Mouse (Mus musculus) heart, adult 9 months (tissue): Measurements from ENCODE around the gene Ppm1h.

ENCODE experiments used
- DNase-seq, 2 experiments: peaks; one replicate each; pipeline ENCODE4 v3.0.0; 2022; ENCODE audit warnings: low spot score in 2 of 2

The Ppm1h gene

DNA sequence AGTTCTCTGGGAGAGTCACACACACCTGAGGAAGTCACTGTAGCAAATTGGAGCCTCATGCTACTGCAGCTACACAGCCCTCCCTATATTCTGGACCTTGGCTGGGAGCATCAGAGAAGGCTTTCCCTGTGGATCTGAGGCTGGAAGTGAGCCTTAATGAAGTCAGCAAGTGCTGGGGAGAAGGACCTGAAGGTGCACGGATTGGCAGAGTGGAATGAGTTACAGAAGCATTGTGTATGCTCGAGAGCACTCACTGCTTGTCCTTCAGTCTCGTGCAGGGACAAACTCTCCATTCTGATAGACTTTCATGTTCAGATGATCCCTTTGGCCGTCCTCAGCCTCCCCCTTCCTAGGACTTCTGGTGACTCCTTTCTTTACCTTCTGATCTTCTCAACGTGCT is 26.3 kb downstream of the Ppm1h start:
- no peak for DNase-seq

DNA sequence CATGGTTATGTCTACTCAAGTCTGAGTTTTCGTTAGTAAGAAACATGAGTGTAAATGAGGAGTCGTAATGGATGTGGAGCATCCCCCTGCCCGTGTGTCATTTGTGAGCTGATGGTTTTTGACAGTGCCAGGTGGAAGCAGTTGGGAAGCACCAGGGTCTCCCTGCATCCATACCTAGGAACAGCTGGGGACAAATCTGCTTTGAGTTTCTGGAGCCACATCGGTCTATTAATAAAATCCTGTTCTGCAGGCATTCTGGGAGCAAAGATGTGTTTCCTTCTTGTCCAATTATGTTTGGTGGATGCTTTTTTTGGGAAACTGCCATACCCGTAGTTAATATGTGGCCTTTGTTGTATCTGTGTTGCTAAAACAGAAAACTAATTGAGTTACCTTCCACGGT is 26.9 kb downstream of the Ppm1h start:
- DNase-seq = no peak

- DNase-seq = no peak
Observed at GRCm38 (mm10) chr10:122711381-122711811, 32.8 kb downstream of the Ppm1h start.

GRCm38 (mm10) chr10:122712307-122712706 is 33.7 kb downstream of the Ppm1h start:
- DNase-seq = no peak

GRCm38 (mm10) chr10:122715856-122716255 is 37.3 kb downstream of the Ppm1h start:
- no peak for DNase-seq

GRCm38 (mm10) chr10:122716286-122716685 is 37.7 kb downstream of the Ppm1h start:
- DNase-seq = no peak

DNA sequence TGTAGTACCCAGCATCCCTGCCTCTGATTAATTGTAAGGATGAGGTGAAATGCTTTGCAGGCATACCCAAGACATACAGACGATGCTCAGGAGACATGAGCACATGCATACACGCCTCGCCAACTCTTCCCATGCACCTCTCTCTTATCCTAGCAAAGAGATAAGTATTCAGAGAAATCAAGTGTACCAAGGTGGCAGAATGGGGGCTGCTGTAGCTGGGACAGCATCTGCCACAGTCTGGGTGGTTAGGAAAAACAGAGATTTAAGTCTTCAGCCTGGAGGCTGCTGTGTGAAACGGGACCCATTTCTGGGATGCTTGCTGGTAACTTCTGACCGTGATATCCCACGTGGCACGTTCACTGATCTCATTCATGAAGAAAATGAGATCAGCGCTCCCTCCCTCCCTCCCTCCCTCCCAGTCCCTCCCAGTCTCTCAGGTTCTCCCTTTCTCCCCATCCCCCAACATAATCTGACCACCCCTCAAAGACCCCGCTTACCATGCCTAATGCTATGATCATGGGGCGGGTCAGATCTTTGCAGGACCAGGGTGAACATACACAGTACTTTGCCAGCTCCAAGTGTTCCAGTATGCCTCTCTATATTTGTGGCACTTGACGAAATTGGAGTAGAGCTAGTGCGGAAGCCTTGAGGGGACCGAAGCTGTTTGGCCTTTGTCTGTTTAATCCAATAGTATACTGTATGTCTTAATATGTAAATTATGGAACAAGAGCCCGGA is 38.3 kb downstream of the Ppm1h start:
- no peak for DNase-seq

DNA sequence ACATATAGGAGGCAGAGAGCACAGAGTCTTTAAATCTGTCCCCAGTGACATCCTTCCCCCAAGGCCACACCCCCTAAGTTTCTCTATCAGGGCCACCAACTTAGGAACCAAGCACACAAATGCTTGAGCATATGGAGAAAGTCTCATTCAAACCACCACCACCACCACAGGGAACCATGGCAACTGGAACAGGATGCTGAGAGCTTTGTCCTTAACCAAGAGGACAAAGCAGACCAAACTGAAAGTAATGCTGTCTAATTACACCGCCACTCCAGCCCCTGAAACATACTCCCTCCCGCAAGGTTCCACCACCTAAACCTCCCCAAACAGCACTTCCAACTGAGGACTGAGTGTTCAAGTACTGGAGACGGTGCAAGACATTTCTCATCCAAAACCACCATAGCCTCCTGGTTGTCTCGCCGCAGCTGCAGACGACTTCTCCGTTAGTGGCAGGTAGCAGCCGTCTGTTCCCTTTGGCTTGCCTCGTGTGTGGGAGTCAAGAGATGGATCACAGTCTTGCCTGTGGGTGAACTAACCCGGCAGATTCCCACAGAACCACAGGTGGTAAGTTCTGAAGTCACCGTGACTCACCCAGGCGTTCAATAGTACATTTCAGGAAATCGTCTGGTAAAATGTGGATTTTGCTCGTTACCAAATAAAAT is 39.3 kb downstream of the Ppm1h start:
- no peak for DNase-seq

DNA sequence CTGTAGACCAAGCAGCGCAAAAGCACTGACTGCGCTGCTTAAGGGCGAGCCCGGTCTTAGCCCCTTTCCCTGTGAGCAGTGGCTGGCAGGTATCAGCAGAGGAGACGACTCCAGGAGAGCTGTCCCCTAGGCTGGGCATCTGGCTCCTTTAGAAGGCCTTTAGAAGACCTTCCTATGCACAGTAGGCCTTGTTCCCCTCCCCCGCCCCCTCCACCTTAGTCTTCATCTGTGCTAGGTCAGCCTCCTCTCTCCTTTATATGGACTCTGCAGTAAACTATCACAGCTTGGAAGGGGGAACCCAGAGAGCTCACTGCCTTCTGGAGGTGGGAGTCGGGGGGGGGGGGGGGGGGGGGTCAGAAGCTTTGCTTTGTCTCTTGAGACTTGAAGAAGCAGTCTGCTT is 40.4 kb downstream of the Ppm1h start:
- DNase-seq = no peak

GRCm38 (mm10) chr10:122722111-122722510 is 43.5 kb downstream of the Ppm1h start:
- no peak for DNase-seq

DNA sequence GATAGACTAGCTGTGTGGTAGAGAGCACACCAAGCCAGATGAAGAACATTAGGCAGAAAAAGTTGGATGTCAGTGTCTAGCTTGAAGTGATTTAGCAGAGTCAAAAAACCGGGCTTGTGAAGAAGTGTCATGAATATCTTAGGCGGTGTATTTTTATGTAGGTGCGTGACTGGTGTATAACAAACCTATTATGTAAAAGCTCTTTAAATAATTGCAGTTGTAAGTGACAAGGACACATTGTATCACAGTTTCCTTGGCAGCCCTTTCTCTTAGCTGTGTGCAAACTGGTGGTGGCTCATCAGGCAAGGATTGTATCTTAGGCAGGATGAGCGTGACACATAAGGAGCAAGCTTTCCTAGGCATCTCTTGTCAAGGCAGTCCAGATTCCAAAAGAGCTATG is 46.1 kb downstream of the Ppm1h start:
- DNase-seq = peak in 1 of 2 experiments; percentile 5

- no peak for DNase-seq
Observed at GRCm38 (mm10) chr10:122727228-122727627, 48.7 kb downstream of the Ppm1h start.

DNA sequence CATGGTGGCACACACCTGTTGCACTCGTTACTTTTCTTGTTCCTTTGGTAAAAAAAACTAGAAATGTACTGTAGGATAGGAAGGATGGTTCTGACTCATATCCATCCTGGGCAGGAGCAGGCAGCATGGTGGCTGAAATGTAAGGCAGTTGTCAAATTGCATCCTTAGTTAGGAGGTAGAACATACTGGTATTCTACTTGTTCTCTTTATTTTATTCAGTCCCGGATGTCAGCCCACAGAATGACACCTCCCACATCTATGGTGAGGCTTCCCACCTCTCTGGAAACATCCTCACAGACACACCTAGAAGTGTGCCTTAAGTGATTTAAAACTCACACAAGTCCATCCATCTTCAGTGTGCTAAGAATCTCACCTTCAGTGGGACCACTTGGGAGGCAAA is 49.6 kb downstream of the Ppm1h start:
- DNase-seq = no peak

- no peak for DNase-seq
Observed at GRCm38 (mm10) chr10:122732146-122732545, 53.6 kb downstream of the Ppm1h start.

DNA sequence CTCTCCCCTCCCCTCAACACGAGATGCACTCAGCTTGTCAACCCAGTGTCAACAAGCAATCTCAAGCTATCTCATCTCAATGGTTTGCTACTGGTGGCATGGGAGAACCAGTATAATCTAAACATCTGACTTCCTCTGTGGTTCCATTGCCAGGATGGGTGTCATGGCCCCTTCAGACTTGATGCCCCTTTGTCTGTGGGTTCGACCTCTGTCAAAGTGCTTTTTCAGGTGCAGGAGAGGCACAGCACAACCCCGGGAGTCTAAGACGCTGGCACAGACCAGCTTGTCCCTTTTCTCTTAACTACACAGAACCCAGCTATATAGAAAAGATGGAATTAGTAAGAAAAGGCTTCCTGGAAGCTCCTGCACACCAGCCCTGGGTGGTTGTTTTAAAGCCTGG is 56.0 kb downstream of the Ppm1h start:
- no peak for DNase-seq

- DNase-seq = no peak
Observed at GRCm38 (mm10) chr10:122735284-122735784, 56.8 kb downstream of the Ppm1h start.

DNA sequence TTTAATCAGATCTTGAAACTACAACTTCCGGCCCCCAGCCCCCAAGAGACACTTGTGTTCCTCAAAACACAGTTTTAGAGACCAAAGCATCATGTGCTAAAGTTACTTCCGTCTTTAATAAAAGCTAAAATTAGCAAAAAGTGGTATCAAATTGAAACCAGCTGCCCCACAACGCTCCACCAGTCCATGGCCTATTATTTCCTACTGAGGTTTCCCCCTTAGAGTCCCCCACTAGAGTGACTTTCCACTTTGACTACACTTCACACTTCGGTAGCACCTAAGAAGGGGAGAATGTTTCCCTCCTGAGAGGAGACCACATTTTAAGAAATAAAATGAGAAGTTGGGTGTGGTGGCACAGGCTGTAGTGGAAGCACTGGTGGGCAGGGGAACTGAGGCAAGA is 58.3 kb downstream of the Ppm1h start:
- peak in 1 of 2 experiments; percentile 13 for DNase-seq

DNA sequence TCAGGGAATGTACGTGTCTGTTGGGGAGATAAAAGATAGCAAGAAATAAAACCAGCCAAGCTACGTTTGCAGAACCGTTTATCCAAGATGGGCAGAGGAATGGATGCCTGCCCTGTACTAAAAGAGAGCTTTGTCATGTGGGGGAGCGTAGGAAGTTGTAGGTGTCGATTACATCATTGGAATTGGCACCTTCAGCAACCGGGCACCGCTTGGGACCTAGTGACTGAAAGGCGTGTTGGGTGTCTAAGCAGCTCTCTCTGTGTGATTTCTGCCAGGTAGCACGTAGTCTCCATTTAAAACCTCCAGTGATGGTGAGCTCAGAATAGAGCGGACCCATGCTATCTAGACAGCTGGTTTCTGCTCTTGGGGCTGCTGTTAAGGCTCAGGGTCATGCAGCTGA is 60.0 kb downstream of the Ppm1h start:
- DNase-seq = no peak

GRCm38 (mm10) chr10:122739037-122739436 is 60.5 kb downstream of the Ppm1h start:
- no peak for DNase-seq

DNA sequence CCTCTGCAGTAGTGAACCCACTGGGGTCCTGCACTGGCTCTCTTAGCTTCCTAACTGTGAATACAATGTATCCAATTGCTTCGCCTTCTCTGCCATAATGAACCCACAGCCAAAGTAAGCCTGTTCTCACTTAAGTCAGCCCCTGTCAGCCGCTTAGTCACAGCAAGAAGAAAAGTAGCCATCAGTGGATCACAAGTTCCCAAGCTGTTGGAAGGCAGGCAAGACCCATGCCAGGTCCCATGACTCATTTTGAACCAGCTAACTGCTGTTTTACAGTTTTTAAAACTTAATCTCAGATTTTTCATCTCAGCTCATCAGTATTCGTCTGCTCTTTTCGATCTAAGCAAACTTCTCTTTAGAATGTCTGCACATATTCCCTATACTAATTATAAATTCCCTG is 61.6 kb downstream of the Ppm1h start:
- no peak for DNase-seq

DNA sequence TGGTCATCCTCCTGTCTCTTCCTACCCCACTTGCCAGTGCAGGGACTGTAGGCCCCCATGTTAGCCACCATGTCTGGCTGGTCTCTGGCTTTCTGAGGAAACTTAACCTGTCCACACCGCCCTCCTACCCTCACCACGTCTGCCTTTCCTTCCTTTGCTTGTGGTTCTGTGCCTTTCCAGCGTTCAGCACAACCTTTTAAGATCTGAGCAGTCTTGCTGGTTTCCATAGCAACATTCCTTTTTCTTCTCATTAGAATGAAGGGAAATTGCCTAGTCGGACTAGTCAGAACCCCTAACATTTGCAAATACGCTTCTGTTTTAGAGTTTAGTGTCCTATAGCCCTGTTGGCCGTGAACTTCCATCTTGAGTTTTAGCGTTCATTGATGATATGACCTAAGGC is 62.6 kb downstream of the Ppm1h start:
- no peak for DNase-seq

DNA sequence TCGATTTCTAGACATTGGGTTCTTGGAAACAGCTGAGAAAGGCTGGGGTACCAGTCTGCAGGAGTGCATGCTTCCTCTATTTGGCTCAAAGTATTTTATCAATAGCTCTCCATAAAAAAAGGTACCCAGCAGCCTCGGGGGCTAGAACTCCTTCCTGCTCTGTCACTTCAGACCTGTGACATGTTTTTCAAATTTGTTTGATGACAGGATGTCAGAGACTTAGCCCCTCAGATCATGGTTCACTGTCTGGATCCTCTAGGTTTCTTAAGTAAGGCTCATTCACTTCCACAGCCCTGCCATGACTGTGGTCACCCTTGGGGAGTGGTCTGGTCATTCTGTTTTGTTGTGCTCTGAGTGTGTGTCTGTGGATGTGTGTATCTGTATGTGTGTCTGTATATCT is 63.6 kb downstream of the Ppm1h start:
- DNase-seq = no peak

DNA sequence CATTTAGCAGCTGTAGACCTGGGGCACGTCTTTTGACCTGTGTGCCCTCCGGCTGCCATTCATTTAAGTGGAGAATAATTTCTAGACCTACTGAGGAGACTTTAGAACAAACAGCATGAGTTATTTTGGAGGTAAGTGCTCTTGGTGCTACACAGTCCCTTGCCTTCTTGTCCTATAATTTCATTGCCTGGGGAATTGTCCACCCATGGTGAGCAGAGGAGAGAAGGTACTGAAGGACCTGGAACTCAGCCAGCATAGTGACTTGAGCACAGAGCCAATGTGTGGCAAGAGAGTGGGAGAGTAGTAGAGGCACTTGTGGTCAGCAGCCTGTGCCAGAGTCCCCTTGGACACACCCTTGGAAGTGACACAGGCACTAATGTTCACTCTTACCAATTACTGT is 64.8 kb downstream of the Ppm1h start:
- DNase-seq = no peak
